Mouse (Mus musculus) layer of hippocampus, adult 9-10 months (tissue): Measurements from ENCODE around the gene Vmn1r111.
"Not testable (repeated sequence)": the region's sequence is repeated elsewhere in the genome, so short reads cannot be mapped to it uniquely, and the experiment has no call there.

Experiments used
- DNase-seq: peaks from one replicate; pipeline ENCODE4 v3.0.0; 2022; ENCODE audit warnings: low spot score

Vmn1r111 gene

DNA sequence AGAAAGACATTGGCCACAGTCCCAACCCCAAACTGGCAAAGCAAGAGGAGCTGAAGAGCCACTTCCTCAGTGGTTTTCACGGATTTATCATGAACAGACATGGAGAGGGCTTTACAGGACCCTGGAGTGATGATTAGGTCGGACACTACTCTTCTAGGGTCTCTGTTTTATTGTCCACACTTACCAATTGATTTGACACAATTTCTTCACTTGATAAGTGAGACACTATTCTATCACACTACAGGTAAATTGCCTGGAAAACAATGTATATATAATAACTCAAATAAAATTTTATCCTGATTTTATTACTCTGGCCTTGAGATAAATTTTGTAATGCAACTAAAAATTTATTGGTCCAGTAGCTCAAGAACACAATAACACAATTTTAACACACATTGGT lies at the start of gene Vmn1r111:
Gene Vmn1r111, minus strand, starts transcription at position 101 of the 400 bp plus-strand sequence.
- DNase-seq: not testable (repeated sequence)

DNA sequence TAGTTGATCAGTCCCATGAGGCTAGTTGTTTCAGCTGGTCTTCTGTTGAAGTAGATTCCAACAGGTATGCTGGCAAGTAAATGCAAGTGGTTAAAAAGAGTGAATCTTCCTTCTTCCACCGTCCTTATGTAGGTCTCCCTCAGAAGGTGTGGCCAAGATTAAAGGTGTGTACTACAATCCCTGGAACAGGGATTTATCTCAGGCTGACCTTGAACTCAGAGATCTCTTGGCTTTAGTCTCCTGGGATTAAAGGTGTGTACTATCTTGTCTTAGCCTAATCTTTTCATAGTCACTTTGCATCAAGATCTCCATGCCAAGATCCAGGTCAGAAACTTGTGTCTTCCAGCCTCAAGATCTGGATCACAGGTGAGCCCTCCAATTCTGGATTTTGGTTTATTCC lies 27.5 kb upstream of the Vmn1r111 start, which contains the start of gene Gm10668:
Gene Gm10668, minus strand, starts transcription at position 101 of the 400 bp plus-strand sequence.
- DNase-seq: not testable (repeated sequence)

DNA sequence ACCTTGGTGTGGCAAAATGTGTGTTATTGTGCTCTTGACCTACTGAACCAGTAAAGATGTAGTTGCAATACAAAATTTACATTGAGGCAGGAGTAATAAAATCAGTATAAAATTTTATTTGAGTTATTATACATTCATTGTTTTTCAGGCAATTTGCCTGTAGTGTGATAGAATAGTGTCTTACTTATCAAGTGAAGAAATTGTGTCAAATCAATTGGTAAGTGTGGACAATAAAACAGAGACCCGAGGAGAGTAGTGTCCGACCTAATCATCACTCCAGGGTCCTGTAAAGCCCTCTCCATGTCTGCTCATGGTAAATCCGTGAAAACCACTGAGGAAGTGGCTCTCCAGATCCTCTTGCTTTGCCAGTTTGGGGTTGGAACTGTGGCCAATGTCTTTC lies 34.4 kb downstream of the Vmn1r111 start, which contains the start of gene Vmn1r107:
Gene Vmn1r107, plus strand, starts transcription at position 301 of the 400 bp plus-strand sequence.
- DNase-seq: not testable (repeated sequence)
